Mouse (Mus musculus): ENCODE measurements around the gene Pank1. TPM values are rescaled to one million over a fixed set of nuclear protein-coding genes. Genes with fewer than 3 reads are reported as not detected.

Pank1 gene
- 10.5 and 10.7 TPM in 2 replicates for polyA plus RNA-seq (2014; fragmentation: Nextera tagmentation; extraction: Ambion mirVana)

DNA sequence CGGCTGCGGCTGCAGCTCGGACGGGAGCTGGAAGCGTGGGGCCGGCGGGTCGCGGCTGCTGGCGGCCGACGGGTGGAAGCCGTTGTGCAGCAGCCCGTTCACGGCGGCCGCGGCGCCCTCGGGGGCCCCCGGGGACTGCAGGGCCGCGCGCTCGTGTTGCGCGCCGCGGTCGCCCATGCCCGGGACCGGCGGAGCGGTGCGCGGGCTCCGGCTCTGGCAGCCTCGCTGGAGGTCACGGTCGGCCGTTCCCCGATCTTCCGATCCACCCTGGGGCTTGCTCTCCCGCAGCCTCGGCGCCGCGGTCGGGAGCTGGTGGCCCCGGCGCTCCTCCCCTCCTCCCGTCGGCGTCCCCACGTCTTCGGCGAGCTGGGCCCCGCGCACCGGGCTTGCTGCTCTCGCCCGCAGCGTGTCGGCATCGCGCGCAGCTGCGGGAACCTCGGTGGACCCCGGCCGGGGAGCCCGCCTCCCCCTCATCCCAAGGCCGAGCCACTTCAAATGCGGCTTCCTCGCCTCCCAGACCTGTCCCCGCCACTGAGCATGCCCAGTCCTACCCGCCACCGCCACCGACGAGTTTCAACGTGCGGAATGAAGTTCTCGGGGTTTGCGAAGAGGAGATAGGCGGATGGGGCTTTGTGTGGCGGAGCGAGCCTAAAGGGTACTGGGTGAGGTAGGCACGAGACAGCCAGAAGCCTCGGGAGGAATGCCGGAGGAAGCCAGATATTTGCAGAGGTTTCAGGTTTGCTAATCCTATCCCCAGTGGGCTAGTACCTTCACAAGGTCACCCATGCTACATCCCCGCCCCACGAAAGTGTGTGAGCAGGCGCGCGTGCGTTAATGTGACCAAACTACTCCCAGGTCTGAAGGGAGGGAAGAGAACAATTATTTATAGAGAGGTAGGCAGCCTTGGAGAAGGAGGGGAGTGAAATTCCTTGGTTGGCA is at the start of gene Pank1:
Pank1 (minus strand) TSS at position 853 of the 939 bp plus-strand sequence.
- ATAC-seq (ENCODE audit: low FRiP score, low TSS enrichment) (peak; percentile 80), DNase-seq (peak; percentile 85)
- under 1% methylated on average over 88 of the region's 96 CpGs for WGBS
- Histone ChIP-seq H3K27ac (replicated peaks; ENCODE audit: low read depth, low read length) (peak within 1 kb of the TSS; percentile 97), H3K4me1 (ENCODE audit: control insufficient read depth, insufficient read depth, low read length) (0 out of 2 replicates have a peak, but pooled peaks cover 14% of the 10 kb centered on the region), H3K36me3 (ENCODE audit: control insufficient read depth, insufficient read depth, low read length) (no peaks in the 10 kb centered on the region), H3K9ac (replicated peaks; ENCODE audit: low read length) (peak within 1 kb of the TSS; percentile 96), H3K9me3 (ENCODE audit: control insufficient read depth, low read length) (no peaks in the 10 kb centered on the region), H3K4me3 (replicated peaks; ENCODE audit: low read depth, low read length) (peak within 1 kb of the TSS; percentile 94), H3K27me3 (ENCODE audit: control insufficient read depth, insufficient read depth, low read length) (no peaks in the 10 kb centered on the region), H3K4me2 (ENCODE audit: low read length) (peak within 1 kb of the TSS; percentile 77)

DNA sequence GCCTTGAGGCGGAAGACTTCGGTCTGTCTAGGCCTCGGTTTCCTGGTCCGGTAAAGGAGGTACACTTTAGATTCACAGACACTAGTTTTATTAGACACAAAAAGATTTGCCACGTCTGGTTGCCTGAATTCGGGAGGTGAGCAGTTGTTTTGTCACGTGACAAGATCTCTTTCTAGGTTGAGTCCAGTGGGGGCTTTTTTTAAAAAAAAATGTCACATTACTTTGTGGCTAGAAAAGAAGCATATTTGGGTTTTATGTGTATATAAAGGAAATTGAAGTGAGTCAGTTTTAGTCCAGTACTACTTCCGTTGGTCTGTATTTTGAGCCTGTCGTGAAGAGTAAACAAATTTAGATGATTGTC is 43.3 kb upstream of the Pank1 start:
- DNase-seq = no peak
- H3K4me2 ChIP-seq (ENCODE audit: low read length) = peak overlapping the region; percentile 67
- no peak overlapping the region; the same call in 1 of the 2 replicates for H3K27ac ChIP-seq (replicated peaks; ENCODE audit: low read depth, low read length)
- no peaks in the 10 kb centered on the region for H3K4me1 ChIP-seq (ENCODE audit: control insufficient read depth, insufficient read depth, low read length)
- no peaks in the 10 kb centered on the region for H3K27me3 ChIP-seq (ENCODE audit: control insufficient read depth, insufficient read depth, low read length)
- no peak for ATAC-seq (ENCODE audit: low FRiP score, low TSS enrichment)
- H3K4me3 ChIP-seq (replicated peaks; ENCODE audit: low read depth, low read length) = peak overlapping the region; percentile 82
- H3K9me3 ChIP-seq (ENCODE audit: control insufficient read depth, low read length) = no peaks in the 10 kb centered on the region
- H3K36me3 ChIP-seq (ENCODE audit: control insufficient read depth, insufficient read depth, low read length) = no peaks in the 10 kb centered on the region
- H3K9ac ChIP-seq (replicated peaks; ENCODE audit: low read length) = peak overlapping the region; percentile 48
- WGBS = under 1% methylated on average over 9 of the region's 9 CpGs

DNA sequence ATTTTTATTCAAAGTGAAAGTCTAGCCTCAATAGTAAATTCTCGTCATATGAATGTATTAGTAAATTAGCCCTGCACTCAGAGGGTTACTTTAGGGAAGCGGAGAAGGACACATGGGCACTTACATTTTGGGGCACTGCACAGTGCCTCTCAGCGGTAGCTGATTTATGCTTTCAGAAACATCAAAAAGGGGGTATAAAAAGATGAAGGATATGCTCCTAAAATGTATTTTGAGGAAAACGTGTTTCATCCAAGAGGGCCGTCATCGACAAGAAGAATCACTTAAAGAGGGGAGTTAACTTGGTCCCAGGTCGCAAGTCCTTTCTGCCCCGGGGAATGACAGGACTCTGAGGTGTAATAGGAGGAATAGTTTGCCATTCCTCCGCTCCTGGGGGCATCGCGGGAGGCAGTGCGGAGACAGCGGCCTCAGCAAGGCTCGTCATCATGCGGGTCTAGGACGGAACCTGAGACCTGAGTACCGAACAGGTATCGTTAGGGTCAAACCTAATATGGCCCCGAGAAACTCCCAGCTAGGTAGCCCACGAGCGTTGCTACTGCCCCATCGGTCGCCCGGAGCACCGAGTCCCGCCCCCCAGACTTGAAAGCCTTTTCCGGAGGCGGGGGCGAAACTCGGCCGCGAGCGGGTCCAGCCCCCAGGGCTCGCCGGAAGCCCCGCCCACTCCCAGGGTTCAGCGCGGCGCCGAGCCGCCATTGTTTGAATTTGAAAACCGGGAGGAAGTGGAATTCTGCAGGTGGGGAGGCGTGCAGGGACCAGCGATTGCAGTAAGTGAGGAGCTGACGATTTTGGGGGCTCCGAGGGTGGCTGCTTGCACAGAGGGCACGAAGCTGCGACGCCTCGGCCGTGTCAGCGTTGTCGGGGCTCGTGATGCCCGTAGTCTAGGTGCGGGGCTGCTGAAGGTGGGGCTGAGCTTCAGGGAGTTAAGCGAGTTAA is 42.7 kb upstream of the Pank1 start, which contains the start of gene Kif20b:
Kif20b (plus strand) TSS at position 710 of the 951 bp plus-strand sequence.
- Histone ChIP-seq H3K9ac (replicated peaks; ENCODE audit: low read length) (peak within 1 kb of the TSS; percentile 48), H3K27ac (replicated peaks; ENCODE audit: low read depth, low read length) (peak within 1 kb of the TSS; percentile 69), H3K36me3 (ENCODE audit: control insufficient read depth, insufficient read depth, low read length) (no peaks in the 10 kb centered on the region), H3K4me1 (ENCODE audit: control insufficient read depth, insufficient read depth, low read length) (no peaks in the 10 kb centered on the region), H3K4me2 (ENCODE audit: low read length) (peak within 1 kb of the TSS; percentile 67), H3K4me3 (replicated peaks; ENCODE audit: low read depth, low read length) (peak within 1 kb of the TSS; percentile 82), H3K9me3 (ENCODE audit: control insufficient read depth, low read length) (no peaks in the 10 kb centered on the region), H3K27me3 (ENCODE audit: control insufficient read depth, insufficient read depth, low read length) (no peaks in the 10 kb centered on the region)
- DNase-seq (peak; percentile 96), ATAC-seq (ENCODE audit: low FRiP score, low TSS enrichment) (peak; percentile 95)
- under 1% methylated on average over 57 of the region's 57 CpGs for WGBS

DNA sequence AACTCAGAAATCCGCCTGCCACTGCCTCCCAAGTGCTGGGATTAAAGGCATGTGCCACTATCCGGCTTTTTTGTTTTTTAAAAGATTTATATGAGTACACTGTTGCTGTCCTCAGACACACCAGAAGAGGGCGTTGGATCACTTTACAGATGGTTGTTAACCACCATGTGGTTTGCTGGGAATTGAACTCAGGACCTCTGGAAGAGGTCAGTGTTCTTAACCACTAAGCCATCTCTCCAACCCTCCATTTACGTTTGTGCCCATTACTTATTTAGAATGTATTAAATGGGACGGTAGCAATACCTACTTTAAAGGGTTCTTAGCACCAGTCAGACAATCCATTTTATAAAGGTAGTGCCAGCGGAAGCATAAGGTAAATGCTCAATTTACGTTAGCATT is 42.0 kb upstream of the Pank1 start:
- H3K4me2 ChIP-seq (ENCODE audit: low read length) = peak overlapping the region; percentile 67
- ATAC-seq (ENCODE audit: low FRiP score, low TSS enrichment) = no peak
- no peaks in the 10 kb centered on the region for H3K9me3 ChIP-seq (ENCODE audit: control insufficient read depth, low read length)
- H3K36me3 ChIP-seq (ENCODE audit: control insufficient read depth, insufficient read depth, low read length) = no peaks in the 10 kb centered on the region
- no peak overlapping the region; the same call in 1 of the 2 replicates for H3K9ac ChIP-seq (replicated peaks; ENCODE audit: low read length)
- H3K4me1 ChIP-seq (ENCODE audit: control insufficient read depth, insufficient read depth, low read length) = no peaks in the 10 kb centered on the region
- no peaks in the 10 kb centered on the region for H3K27me3 ChIP-seq (ENCODE audit: control insufficient read depth, insufficient read depth, low read length)
- H3K4me3 ChIP-seq (replicated peaks; ENCODE audit: low read depth, low read length) = peak overlapping the region; percentile 82
- 0 out of 2 replicates have a peak overlapping the region, but pooled peaks have one; percentile 69 for H3K27ac ChIP-seq (replicated peaks; ENCODE audit: low read depth, low read length)
- peak; percentile 50 for DNase-seq
- 17% methylated on average over 7 of the region's 7 CpGs for WGBS

DNA sequence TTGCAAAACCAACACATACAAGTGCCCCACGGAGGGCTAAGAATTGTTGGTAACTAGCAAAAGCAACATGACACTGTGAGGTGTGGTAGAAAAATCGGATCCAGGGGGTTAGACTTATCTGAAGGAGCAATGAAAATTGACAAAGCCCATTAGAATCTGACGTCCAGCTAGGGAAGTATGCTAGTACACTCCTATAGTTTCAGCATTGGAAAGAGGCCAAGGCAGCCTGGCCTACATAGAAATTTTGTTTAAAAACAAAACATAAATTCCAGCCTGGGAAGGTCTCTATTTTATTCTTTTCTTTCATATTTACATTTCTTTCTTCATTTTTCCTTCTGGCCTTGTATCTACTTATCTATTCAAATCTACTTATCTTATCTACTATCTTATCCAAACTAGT is 41.3 kb upstream of the Pank1 start:
- DNase-seq (no peak), ATAC-seq (ENCODE audit: low FRiP score, low TSS enrichment) (no peak)
- Histone ChIP-seq H3K4me3 (replicated peaks; ENCODE audit: low read depth, low read length) (no peak overlapping the region), H3K36me3 (ENCODE audit: control insufficient read depth, insufficient read depth, low read length) (no peaks in the 10 kb centered on the region), H3K27ac (replicated peaks; ENCODE audit: low read depth, low read length) (no peak overlapping the region), H3K9ac (replicated peaks; ENCODE audit: low read length) (no peak overlapping the region), H3K4me2 (ENCODE audit: low read length) (no peak overlapping the region), H3K4me1 (ENCODE audit: control insufficient read depth, insufficient read depth, low read length) (no peaks in the 10 kb centered on the region), H3K27me3 (ENCODE audit: control insufficient read depth, insufficient read depth, low read length) (no peaks in the 10 kb centered on the region), H3K9me3 (ENCODE audit: control insufficient read depth, low read length) (no peaks in the 10 kb centered on the region)
- 85% methylated on average over 3 of the region's 3 CpGs for WGBS

DNA sequence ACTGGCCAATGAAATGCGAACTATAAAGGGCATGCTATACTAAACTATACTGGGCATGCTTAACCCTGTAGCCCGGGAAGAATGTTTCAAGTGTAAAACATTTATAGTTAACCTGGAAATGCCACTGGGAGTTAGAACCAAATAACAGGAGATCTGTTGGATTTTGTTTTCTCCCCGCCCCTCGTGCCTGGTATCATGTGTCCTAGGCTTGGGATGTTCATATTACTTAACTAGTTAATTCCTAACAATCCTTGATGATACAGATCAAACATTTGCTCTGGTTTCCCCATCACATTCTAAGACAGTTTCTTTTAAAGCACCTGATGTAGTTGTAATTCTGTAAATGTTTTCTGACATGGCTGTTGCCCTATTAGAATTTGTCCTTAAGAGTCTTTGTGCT is 40.8 kb upstream of the Pank1 start:
- Histone ChIP-seq H3K9me3 (ENCODE audit: control insufficient read depth, low read length) (no peaks in the 10 kb centered on the region), H3K27ac (replicated peaks; ENCODE audit: low read depth, low read length) (no peak overlapping the region), H3K9ac (replicated peaks; ENCODE audit: low read length) (no peak overlapping the region), H3K36me3 (ENCODE audit: control insufficient read depth, insufficient read depth, low read length) (no peaks in the 10 kb centered on the region), H3K27me3 (ENCODE audit: control insufficient read depth, insufficient read depth, low read length) (no peaks in the 10 kb centered on the region), H3K4me2 (ENCODE audit: low read length) (no peak overlapping the region), H3K4me1 (ENCODE audit: control insufficient read depth, insufficient read depth, low read length) (no peaks in the 10 kb centered on the region), H3K4me3 (replicated peaks; ENCODE audit: low read depth, low read length) (no peak overlapping the region)
- no peak for ATAC-seq (ENCODE audit: low FRiP score, low TSS enrichment)
- no peak for DNase-seq
- 92% methylated on average over 4 of the region's 4 CpGs for WGBS

DNA sequence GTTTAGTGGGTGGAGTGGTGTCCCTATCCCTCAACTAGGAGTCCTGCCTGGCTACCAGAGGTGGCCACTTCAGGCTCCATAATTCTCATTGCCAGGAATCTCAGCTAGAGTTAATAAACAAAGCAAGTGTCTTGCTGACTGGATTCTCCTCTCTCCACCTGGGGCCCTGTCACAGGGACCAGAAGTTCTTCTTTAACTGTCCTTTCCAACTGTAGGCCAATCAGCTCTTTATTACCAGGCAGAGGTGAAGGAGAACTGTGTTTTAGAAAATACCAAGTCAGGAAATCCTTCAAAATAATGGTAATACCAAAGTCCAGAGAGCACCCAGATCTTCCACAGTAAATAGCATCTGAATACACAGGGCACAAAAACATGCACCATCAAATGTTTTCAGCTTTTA is 33.1 kb upstream of the Pank1 start:
- H3K27ac ChIP-seq (replicated peaks; ENCODE audit: low read depth, low read length) = no peak overlapping the region
- no peaks in the 10 kb centered on the region for H3K4me1 ChIP-seq (ENCODE audit: control insufficient read depth, insufficient read depth, low read length)
- ATAC-seq (ENCODE audit: low FRiP score, low TSS enrichment) (no peak), DNase-seq (no peak)
- H3K36me3 ChIP-seq (ENCODE audit: control insufficient read depth, insufficient read depth, low read length) = no peaks in the 10 kb centered on the region
- no peak overlapping the region for H3K9ac ChIP-seq (replicated peaks; ENCODE audit: low read length)
- no peaks in the 10 kb centered on the region for H3K9me3 ChIP-seq (ENCODE audit: control insufficient read depth, low read length)
- no peaks in the 10 kb centered on the region for H3K27me3 ChIP-seq (ENCODE audit: control insufficient read depth, insufficient read depth, low read length)
- no peak overlapping the region for H3K4me2 ChIP-seq (ENCODE audit: low read length)
- H3K4me3 ChIP-seq (replicated peaks; ENCODE audit: low read depth, low read length) = no peak overlapping the region

DNA sequence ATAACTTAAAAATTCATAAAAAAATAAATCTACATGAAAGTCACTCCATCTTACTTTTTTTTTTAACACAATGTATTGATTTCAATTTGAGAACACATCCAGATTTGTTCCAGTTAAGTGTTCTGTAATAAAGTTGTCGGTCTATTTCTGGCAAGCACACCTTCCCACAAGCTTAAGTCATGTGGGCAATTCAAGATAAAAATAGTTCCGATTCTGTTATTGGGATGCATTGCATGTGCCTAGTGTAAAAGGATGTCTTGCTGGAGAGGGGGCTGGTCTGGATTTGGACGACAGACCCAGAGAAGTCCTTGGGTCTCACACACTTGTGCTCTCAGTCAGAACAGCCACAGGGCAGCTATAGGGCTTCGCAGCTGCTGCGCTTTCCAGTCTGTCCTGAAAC is 27.5 kb upstream of the Pank1 start:
- WGBS = 85% methylated on average over 5 of the region's 5 CpGs
- H3K9me3 ChIP-seq (ENCODE audit: control insufficient read depth, low read length) = no peaks in the 10 kb centered on the region
- no peak overlapping the region for H3K9ac ChIP-seq (replicated peaks; ENCODE audit: low read length)
- H3K36me3 ChIP-seq (ENCODE audit: control insufficient read depth, insufficient read depth, low read length) = no peaks in the 10 kb centered on the region
- no peaks in the 10 kb centered on the region for H3K27me3 ChIP-seq (ENCODE audit: control insufficient read depth, insufficient read depth, low read length)
- H3K4me1 ChIP-seq (ENCODE audit: control insufficient read depth, insufficient read depth, low read length) = no peaks in the 10 kb centered on the region
- no peak overlapping the region for H3K4me2 ChIP-seq (ENCODE audit: low read length)
- H3K27ac ChIP-seq (replicated peaks; ENCODE audit: low read depth, low read length) = no peak overlapping the region
- no peak overlapping the region for H3K4me3 ChIP-seq (replicated peaks; ENCODE audit: low read depth, low read length)
- no peak for ATAC-seq (ENCODE audit: low FRiP score, low TSS enrichment)
- DNase-seq = no peak

Measured in midbrain, embryonic 14.5 days (tissue).